Mouse (Mus musculus) cerebellum, adult 2 months (tissue): ENCODE measurements around the gene Foxp1. TPM values are rescaled to one million over a fixed set of nuclear protein-coding genes. Genes with fewer than 3 reads are reported as not detected.

Experiments
- DNase-seq, 2 experiments: peaks; one replicate each; pipeline ENCODE4 v3.0.0; 2021
- H3K27ac ChIP-seq: fragments of 200-500 bp; 2 replicates; pipeline ENCODE4 v1.5.1; 2012; ENCODE audit warnings: low read length, control low read depth, inconsistent platforms; ENCODE audit not compliant: insufficient read depth
- H3K27me3 ChIP-seq: fragments of 200-500 bp; 2 replicates; pipeline ENCODE4 v1.6.1; 2012; ENCODE audit warnings: inconsistent platforms, mild to moderate bottlenecking, low read length, moderate library complexity; ENCODE audit not compliant: control insufficient read depth, insufficient read depth
- H3K4me1 ChIP-seq: fragments of 200-500 bp; 2 replicates; pipeline ENCODE4 v1.6.1; 2011; ENCODE audit warnings: low read length; ENCODE audit not compliant: control insufficient read depth, insufficient read depth
- H3K4me3 ChIP-seq: fragments of 200-500 bp; replicated peaks from 2 replicates; pipeline ENCODE3; 2011; ENCODE audit warnings: mild to moderate bottlenecking, low read depth, low read length, control low read depth; ENCODE audit not compliant: insufficient read depth
- CTCF ChIP-seq: fragments of 200-500 bp; IDR thresholded peaks from 2 replicates; pipeline ENCODE4 v1.5.1; 2011; ENCODE audit warnings: low read depth, mild to moderate bottlenecking, control low read depth, low read length, moderate library complexity, borderline replicate concordance; ENCODE audit not compliant: insufficient read depth
- POLR2A ChIP-seq: fragments of 200-500 bp; IDR thresholded peaks from 2 replicates; pipeline ENCODE4 v1.6.1; 2011; ENCODE audit warnings: low read length, control low read depth, borderline replicate concordance; ENCODE audit not compliant: insufficient read depth
- WGBS: fragments of 180-500 bp; shearing (Covaris S2); methylation state at CpG from one replicate; pipeline ENCODE4 v1.1.7; 2018; 5-methylcytosine and 5-hydroxymethylcytosine counted together
- polyA plus RNA-seq: library from polyadenylated mRNA; depleted of rRNA; stranded (reverse); fragments of >200 nt; gene quantifications from 2 replicates; pipeline ENCODE4 v1.2.3, GENCODE M21; 2012

The Foxp1 gene
- polyA plus RNA-seq, 1 experiment: 21.0 TPM

- no peak for DNase-seq
- 92% methylated on average over 4 of the region's 4 CpGs for WGBS
- TF ChIP-seq POLR2A (no peak), CTCF (no peak)
- Histone ChIP-seq H3K4me1 (no peaks in the 10 kb centered on the region), H3K27ac (no peak overlapping the region), H3K4me3 (no peak overlapping the region), H3K27me3 (no peaks in the 10 kb centered on the region)
These were observed 444.4 kb downstream of the Foxp1 start for GRCm38 (mm10) chr6:99078089-99078488.

GRCm38 (mm10) chr6:99073303-99074271, 448.9 kb downstream of the Foxp1 start:
- TF ChIP-seq CTCF (no peak), POLR2A (no peak)
- 72% methylated on average over 9 of the region's 9 CpGs for WGBS
- Histone ChIP-seq H3K4me1 (no peaks in the 10 kb centered on the region), H3K4me3 (no peak overlapping the region), H3K27me3 (no peaks in the 10 kb centered on the region), H3K27ac (no peak overlapping the region)
- no peak for DNase-seq

GRCm38 (mm10) chr6:99070710-99071109, 451.8 kb downstream of the Foxp1 start:
- Histone ChIP-seq H3K27me3 (no peaks in the 10 kb centered on the region), H3K4me3 (no peak overlapping the region), H3K27ac (no peak overlapping the region), H3K4me1 (no peaks in the 10 kb centered on the region)
- DNase-seq: no peak
- TF ChIP-seq CTCF: no peak
- no peak for TF ChIP-seq POLR2A
- WGBS: 37% methylated on average over 5 of the region's 5 CpGs

- TF ChIP-seq CTCF: no peak
- no peak for TF ChIP-seq POLR2A
- Histone ChIP-seq H3K4me1 (no peaks in the 10 kb centered on the region), H3K4me3 (no peak overlapping the region), H3K27me3 (no peaks in the 10 kb centered on the region), H3K27ac (no peak overlapping the region)
- 94% methylated on average over 1 of the region's 1 CpGs for WGBS
- DNase-seq: no peak
These were observed 452.8 kb downstream of the Foxp1 start for GRCm38 (mm10) chr6:99069726-99070125.

GRCm38 (mm10) chr6:99065569-99066353, 456.8 kb downstream of the Foxp1 start:
- no peak for DNase-seq
- no peaks in the 10 kb centered on the region; the same call in 1 of the 2 replicates for H3K4me1 ChIP-seq
- H3K27ac ChIP-seq: no peak overlapping the region
- no peaks in the 10 kb centered on the region for H3K27me3 ChIP-seq
- 53% methylated on average over 9 of the region's 9 CpGs for WGBS
- no peak overlapping the region for H3K4me3 ChIP-seq
- TF ChIP-seq POLR2A: no peak
- no peak for TF ChIP-seq CTCF

GRCm38 (mm10) chr6:99063982-99064484, 458.5 kb downstream of the Foxp1 start:
- no peak for TF ChIP-seq CTCF
- TF ChIP-seq POLR2A: no peak
- H3K27ac ChIP-seq: no peak overlapping the region
- H3K27me3 ChIP-seq: no peaks in the 10 kb centered on the region
- no peak for DNase-seq
- H3K4me1 ChIP-seq: no peaks in the 10 kb centered on the region; the same call in 1 of the 2 replicates
- H3K4me3 ChIP-seq: no peak overlapping the region
- WGBS: 96% methylated on average over 10 of the region's 10 CpGs

GRCm38 (mm10) chr6:99062931-99063330, 459.6 kb downstream of the Foxp1 start:
- no peak overlapping the region for H3K27ac ChIP-seq
- DNase-seq: no peak
- H3K27me3 ChIP-seq: no peaks in the 10 kb centered on the region
- H3K4me1 ChIP-seq: no peaks in the 10 kb centered on the region; the same call in 1 of the 2 replicates
- no peak for TF ChIP-seq POLR2A
- no peak for TF ChIP-seq CTCF
- no peak overlapping the region for H3K4me3 ChIP-seq
- 84% methylated on average over 8 of the region's 8 CpGs for WGBS
